Mouse (Mus musculus): ENCODE data around the gene Slpi.
A peak's percentile ranks its signal among the peaks of the same experiment; 100 is the strongest.

Slpi gene

DNA sequence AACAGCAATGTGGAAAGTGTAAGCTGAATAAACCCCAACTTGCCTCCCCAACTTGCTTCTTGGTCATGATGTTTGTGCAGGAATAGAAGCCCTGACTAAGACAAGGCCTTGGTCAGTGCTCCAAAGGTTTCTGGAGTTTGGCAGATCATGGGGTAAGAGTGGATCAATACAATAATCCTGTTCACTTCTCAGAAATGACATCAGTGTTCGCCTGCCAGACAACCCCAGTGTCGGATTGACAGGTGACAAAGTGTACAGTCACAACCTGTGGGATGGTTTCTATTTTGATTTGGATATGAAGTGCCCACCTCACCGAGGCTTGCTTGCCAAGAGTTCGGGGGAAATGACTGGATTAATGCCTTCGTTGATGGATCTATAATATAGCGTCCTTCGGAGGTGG is 32.4 kb upstream of the Slpi start:
- DNase-seq (ENCODE audit: low read depth, low spot score): no peak

DNA sequence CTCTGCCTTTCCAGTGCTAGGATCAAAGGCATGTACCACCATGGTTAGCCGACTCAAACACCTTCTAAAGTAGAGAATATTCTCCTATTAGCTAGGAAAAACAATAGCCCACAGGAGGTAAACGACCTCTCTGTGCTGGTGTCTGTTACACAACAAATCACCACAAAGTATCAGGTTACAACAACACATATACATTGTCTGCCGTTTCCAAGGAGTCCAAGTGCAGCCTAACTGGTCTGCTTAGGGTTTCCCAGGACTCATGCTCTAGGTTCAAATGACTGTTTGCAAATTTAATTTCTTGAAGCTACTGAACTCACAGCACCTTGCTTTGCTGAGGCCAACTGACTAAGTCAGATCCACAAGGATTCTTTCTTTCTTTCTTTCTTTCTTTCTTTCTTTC is 30.6 kb upstream of the Slpi start:
- DNase-seq (ENCODE audit: low read depth, low spot score): no peak

DNA sequence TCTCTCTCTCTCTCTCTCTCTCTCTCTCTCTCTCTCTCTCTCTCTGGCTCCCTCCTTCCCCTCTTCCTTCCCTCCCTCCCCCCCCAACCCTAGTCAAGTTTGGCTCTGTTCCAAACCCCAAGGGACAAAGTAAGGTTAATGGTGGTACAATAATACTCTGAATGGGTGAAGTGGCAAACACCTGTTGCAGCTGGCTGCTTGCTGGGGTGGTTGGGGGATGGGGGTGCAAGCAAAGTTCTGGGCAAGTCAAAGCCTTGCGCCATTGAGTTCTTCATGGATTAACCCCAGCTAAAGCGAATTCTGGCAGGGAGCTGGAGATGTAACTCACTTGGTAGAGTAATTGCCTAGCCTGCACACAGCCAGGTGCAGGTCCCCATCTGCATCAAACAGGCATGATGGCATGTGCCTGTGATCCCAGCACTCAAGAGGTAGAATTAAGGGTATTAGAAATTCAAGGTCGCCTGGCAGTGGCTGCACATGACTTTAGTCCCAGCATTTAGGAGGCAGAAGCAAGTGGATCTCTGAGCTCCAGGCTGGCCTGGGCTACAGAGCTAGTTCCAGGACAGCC is 29.5 kb upstream of the Slpi start:
- no peak for DNase-seq (ENCODE audit: low read depth, low spot score)

DNA sequence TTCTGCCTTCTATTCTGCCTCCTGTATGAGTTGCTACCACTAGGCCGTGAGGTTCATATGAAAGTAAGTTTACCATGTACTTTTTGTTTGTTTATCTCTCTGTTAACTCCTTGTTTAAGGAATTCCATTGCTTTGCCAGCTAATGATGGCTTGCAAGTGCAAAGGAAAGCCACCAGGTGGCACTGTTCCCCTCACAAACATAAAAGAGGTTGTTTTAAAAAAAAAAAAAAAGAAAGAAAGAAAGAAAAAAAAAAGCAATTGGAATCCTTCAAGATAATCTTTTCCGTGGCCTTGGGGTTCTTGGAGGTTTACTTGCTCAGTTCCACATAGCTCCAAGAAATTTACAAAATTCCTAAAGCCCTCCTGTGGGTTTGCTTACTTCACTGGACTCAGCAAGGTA is 28.3 kb upstream of the Slpi start:
- DNase-seq (ENCODE audit: low read depth, low spot score): no peak

DNA sequence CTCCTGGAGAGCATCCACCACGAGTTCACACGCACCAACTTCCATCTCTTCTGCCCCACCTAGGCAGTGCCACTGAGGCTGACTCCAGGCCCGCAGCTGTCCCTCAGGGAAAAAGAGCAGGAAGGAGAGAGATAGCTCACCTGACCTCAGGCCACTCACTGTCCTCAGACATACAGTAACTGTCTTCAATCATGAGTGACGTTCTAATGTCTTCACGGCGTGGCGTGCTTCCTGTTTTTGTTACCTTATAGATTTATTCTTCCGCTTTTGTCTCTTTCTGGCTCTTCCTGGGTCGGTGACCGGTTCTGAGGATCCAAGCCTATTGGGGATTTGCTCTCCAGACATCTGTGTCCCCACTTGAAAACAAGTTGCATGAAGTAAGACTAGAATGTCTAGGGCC is 25.7 kb upstream of the Slpi start:
- no peak for DNase-seq (ENCODE audit: low read depth, low spot score)

DNA sequence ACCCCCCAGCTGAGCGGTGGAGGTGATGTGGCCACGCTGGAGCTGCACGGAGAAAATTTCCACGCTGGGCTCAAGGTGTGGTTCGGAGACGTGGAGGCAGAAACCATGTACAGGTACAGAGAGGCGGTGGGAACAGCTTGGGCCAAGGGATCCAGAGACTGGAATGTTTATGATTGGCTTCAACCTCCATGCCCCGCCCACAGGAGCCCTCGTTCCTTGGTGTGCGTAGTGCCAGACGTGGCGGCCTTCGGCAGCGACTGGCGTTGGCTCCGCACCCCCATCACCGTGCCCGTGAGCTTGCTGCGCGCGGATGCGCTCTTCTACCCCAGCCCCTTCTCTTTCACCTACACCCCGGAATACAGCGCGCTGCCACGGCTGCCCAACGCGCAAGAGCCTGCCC is 25.3 kb upstream of the Slpi start:
- no peak for DNase-seq (ENCODE audit: low read depth, low spot score)

DNA sequence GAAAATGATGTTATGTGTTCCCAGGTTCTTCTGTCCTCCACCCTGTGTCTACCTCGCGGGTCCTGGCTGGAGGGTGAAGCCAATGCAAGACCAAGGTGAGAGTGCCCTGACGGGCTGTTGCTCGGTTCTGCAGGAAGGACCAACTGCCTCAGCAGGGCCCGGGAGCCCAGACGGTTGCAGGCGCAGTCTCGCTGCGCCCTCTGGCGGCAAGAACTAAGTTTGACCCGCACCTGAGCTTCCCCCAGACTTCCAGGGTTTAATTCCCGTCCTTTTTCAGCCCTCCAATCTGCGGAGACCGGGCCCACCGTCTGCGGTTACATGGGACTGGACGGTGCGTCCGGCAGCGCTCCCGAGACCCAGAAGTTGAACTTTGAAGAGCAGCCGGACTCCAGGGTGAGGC is 18.8 kb upstream of the Slpi start:
- DNase-seq (ENCODE audit: low read depth, low spot score): no peak

DNA sequence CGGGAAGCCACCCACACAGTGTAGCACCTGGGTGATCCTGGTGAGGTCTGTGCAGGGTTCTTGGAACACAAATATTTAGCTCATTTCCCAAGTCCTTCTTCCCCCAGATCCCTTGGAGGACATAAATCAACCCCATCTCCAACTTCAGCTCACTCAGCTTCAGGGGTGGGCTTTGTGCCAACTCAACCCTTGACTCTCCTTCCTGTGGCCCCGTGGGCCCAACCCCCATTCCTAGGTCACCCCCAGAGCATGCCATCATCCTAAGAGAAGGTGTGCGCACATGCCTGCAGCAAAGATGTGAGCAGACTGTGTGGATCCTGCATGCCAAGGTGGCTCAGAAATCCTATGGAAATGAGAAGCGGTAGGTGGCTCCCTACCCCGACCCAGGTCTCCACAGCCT is 16.6 kb upstream of the Slpi start:
- DNase-seq (ENCODE audit: low read depth, low spot score): no peak

DNA sequence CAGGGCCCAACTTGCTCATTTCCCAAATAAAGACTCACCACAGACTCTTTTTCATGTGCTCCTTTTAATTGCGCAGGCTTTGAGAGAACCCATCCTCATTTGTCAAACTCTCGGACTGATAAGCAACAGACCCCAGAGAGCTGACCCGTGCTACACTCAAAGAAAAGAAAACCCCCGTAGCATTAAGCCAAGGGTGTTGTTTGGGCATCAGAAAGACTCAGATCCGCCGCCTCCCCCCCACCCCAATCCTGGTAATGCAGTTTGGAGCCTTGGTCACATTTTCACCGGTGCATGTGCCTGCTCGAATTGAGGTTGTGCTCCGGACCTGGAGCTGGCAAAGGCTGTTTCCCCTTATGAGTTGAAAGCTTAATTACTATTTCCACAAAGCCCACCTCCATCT is 16.2 kb upstream of the Slpi start, which contains the start of gene Matn4:
TSS of gene Matn4 (minus strand) at position 101 of the 400 bp plus-strand sequence.
- DNase-seq (ENCODE audit: low read depth, low spot score): no peak

DNA sequence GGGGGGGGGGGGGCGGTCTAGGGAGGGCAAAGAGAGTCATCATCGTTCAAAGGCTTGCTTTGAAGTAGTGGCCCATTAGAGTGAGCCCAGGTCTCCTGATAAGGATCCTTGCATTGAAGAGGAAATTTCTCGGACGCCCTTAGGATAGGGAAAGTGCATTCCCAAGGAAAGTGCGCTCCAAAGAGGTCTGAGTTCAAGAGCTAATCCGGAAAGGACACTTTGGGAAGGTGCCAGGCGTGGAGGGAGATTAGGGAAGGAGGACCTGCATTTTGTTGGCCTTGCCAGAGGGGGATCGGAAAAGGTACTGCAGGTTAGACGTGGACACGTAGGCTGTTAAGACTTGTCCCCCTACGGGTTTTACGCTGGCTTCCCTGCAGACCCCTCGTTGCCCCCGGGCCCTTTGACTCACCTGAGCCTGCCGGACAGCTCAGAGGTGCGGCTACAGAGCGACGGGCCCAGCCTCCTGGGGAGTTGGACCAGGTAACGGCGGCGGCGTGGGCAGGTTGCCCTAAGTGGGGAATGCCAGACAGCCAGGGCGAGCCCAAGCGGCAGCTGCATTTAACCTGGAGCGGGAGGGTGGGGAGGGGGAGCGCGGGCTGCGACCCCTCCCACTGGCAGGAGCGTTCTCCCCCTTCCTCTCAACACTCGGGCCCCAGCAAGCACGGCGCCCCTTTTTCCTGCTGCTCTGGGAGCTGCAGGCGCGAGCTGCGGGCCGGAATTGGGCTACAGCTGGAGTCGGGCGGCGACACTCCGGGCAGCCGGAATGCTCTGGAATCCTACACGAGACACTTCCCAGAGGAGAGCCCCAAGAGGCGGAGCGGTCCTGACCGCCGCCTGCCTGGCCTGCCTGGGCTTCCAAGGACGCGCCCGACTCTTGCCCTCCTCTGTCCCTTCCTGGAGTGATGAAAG is 15.4 kb upstream of the Slpi start:
- DNase-seq (ENCODE audit: low read depth, low spot score): no peak

DNA sequence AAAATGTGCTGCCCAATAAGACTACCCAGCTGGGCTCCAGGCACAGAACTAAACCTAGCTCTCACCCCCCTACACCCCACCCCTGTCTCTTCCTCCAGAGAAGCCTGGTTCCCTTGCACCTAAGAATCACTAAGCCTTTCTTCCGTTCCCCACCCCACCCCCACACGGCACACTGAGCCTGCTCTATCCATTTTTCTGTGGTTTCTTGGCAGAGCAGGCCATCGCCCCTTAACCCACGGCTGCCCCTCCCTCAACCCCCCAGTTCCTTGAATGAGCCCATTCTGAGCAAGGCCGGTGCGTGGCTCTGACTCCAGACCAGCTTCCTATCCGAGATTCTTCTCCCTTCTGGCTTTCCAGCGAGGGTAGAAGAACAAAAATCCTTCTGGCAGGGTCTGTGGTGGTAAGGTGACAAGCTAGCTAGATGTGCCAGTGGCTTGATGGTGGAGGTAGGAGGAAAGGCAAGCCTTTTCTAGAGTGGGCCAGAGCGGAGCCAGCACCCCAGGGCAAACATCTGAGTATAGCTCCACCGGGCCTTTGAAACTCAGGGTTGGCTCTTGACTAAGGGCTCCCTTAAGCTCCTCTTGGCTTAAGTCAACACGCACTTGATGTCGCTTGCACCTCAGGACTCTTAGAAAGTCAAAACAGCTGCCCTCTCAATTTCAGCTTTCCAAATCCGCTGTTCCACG is 14.6 kb upstream of the Slpi start:
- no peak for DNase-seq (ENCODE audit: low read depth, low spot score)

DNA sequence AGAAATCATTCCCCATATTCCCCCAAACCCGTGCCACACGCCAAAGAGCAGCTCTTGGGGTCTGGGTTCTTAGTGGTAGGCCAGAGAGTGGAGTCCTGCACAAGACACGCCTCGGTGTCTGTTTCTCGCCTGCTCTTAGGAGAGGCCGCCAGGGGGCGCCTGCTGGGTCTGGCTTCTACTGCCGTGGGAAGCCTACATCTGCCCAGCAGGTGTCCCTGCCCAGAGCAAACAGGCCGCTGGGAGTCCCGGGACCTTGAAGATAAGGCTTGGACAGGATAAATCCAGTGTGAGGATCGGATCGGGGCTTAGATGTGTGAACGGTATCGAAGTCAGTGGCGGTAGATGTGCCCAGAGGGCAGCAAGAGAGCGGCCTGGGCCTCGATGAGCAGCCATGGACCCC is 14.0 kb upstream of the Slpi start, which contains the start of gene Rbpjl:
TSS of gene Rbpjl (plus strand) at position 236 of the 400 bp plus-strand sequence.
- DNase-seq (ENCODE audit: low read depth, low spot score): peak; percentile 66

DNA sequence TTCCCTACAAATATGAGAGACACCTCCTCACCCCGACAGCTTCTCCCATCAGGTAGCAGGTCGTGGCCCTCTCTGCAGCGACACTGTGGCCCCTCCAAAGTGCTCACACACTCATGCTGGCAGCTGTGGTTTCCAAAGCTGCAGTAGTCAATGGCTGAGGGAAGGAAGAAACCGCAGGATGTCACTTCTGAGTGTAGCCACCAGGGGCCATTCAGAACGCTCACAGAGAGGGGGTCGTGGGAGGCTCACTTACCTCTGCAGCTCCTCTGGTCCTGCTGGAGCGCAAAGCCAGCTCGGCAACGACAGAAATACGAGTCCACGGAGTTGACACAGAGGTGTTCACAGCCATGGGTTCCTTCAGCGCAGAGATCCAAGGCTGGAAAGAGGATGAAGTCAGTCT is 8.0 kb upstream of the Slpi start:
- DNase-seq (ENCODE audit: low read depth, low spot score): no peak

DNA sequence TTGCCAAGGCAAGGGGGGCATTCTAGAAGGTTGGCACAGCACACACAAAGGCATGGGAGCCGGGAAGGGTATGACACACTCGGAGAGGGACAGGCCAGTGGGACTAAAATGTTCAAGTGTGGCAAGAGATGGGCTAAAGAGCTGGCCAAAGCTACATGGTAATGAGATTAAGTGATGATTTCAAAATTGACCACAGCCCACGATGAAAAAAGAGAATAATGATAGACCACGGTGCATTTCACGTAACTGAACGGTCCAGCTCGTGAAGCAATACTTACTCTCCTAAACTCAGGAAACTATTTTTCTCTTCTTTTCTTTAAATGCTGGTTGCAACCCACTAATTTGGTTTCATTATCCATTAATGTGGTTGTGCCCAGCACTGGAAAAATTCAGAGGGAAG is 7.2 kb upstream of the Slpi start:
- DNase-seq (ENCODE audit: low read depth, low spot score): no peak

DNA sequence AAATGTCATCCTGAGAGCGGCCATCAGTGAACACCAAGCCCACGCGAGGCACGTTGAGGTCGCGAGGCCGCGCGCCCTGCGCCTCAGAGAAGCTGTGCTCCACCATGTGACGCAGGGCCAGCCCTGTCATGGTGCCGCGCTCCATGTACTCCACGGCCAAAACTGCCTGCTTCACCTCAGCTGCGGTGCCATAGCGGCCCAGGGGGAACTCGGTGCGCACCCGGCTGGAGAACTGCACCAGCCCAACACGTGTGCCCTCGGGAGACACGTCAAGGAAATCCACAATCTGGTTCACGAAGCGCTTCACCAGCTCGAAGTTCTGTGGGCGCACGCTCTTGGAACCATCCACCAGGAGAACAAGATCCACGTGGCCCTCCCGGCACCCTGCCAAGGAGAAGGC is 4.2 kb upstream of the Slpi start:
- DNase-seq (ENCODE audit: low read depth, low spot score): no peak

DNA sequence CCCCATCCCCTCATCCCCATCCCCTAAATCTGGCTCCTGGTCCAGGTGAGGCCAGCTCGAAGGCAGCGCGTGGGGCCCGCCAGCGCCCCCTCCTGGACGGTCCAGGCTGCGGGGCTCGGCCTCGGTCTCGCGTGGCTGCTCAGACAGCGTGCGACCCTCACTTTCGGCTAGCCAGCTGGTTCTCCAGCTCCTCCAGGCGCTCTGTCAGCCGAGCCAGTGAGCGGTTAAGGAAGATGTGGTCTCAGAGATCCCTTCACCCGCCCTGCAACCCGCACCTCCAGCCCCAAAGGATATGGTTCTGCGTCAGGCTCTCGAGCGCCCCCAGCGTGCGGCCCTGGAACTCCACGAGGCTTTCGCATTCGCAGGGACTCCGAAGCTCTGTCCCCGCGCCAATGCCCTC is 604 bp upstream of the Slpi start:
- DNase-seq (ENCODE audit: low read depth, low spot score): peak; percentile 33

DNA sequence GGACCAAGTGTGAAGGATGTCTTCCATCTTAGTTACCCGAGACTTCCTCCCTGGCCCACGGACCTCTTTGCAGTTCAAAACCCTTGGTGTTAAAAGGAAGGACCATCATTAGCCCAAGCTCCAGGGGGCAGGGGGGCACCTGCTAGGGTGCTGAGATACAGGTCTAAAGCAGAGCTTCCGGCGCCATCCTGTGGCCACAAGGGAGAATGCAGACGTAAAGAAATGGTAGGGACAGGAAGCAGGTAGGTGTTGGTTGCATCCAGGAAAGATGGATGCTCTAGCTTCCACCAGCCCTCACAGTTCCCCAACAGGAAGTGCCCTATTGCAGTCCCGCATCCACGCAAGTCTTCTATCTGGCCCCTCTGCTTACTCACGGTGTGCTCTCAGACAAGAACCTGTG is 1.9 kb downstream of the Slpi start:
- no peak for DNase-seq (ENCODE audit: low read depth, low spot score)

DNA sequence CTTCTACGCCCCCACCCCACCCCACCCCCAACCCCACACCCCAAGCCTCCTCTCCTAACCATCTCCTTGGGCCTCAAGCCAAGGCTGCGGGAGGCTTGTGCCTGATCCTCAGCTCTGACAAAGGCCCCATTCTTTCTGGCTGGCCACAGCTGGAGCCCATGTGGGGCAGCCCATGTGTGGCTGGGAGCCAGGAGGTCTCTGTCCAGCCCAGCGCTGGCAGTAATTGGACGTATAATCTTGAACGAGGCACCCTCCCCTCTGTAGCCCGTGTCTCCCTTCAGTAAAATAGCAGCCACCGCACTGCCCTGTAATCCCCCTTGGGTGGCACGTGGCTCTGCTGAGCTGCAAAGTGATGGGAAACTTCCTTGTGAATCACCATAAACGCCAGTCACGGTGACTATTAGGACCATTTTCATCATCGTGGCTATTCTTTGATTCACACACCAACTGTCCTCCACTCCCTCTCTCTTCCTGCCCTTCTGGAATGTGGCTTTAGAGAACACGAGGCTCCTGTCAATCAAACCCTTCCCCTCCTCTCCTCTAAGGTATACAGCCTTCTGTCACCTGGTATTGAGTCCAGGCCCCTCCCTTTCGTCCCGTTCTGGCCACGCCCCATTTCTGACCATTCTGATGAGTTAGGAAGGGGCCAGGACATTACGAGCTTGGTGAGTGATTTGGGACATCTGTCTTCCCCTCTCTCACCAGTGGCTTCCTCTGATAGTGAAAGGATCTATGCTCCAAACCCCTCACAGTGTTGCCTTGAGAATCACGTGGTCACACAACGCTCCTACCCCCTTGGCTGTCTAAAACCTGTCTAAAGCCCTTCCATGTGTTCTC is 2.8 kb downstream of the Slpi start:
- DNase-seq (ENCODE audit: low read depth, low spot score): no peak

DNA sequence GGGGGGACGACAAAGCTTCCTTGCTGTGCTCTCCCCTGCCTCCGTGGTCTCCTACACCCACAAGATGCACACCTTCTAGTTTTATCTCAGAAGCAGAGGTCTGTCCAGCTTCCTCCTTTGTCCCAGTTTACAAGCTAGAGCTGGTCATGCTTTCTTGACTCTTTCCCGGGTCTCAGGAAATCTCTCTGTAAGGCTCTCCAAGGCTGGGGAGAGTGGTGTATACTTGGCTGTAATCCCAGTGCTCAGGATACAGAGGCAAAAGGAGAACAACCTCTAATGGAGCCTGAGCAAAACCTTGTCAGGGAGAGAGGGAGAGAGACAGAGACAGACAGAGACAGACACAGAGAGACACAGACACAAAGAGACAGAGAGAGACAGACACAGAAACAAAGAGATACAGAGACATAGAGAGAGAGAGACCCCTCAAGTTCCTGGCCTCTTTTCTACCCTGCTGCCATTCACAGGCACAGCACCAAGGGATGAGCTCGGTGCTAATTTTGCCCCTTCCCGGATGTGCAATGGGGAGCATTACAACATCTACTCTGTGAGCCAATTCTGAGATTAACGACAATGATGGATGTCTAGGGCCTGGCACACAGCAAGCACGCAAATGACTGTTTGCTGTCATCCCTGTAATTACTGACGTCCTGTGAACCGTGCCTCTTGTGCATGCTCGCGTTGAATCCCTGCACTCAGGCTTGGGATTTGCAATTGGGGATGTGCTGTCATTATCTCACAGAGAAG is 5.1 kb downstream of the Slpi start:
- no peak for DNase-seq (ENCODE audit: low read depth, low spot score)

DNA sequence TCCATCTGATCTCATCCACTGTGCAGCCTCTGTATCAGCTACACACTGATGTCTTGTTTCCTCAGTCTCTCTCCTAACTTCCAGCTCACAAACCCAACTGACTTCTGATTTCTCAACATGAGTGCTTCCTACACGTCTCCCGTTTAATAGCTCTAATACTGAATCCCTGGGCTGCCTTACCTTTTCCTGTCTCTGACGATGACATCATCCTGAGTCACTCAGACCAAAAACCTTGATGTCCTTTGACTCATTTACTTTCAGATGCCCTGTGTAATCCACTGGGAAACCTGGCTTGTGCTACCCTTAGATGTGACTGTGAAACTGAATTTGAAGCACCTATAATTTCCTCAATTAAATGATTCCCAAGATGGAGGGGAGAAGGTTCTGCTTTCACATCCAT is 5.9 kb downstream of the Slpi start:
- DNase-seq (ENCODE audit: low read depth, low spot score): no peak

DNA sequence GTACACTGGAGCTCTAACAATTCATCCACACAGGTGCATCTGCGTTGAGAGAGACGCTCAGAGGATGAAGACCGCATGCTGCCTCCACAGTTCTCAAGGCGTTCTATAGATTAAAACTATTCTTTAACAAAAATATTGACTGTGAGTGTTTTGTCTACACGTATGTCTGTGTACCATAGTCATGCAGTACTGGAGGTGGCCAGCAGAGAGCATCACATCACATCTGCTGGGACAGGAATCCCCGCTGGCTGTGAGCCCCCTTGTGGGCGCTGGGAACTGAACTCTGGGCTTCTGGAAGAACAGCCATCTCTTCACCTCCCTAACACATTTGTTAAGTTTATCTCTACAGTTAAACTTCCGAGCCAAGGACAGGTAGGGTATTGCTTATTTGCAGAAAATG is 7.2 kb downstream of the Slpi start:
- DNase-seq (ENCODE audit: low read depth, low spot score): no peak
